Mouse (Mus musculus) ES-Bruce4 (cell line): ENCODE measurements around the gene Mmab. TPM values are rescaled to one million over a fixed set of nuclear protein-coding genes. Genes with fewer than 3 reads are reported as not detected.

Experiments used
- H3K27ac ChIP-seq: 2 replicates; pipeline ENCODE4 v1.5.1; 2012; ENCODE audit warnings: low read length, inconsistent platforms; ENCODE audit not compliant: insufficient read depth
- H3K27me3 ChIP-seq: 2 replicates; pipeline ENCODE4 v1.6.1; 2012; ENCODE audit warnings: mild to moderate bottlenecking, low read length, inconsistent platforms; ENCODE audit not compliant: control insufficient read depth, poor library complexity, insufficient read depth, severe bottlenecking
- H3K36me3 ChIP-seq: 2 replicates; pipeline ENCODE4 v1.6.1; 2012; ENCODE audit warnings: inconsistent platforms, mild to moderate bottlenecking, low read length, moderate library complexity; ENCODE audit not compliant: control insufficient read depth, poor library complexity, insufficient read depth, severe bottlenecking
- H3K4me1 ChIP-seq: one replicate; pipeline ENCODE4 v1.8.1; 2011; ENCODE audit warnings: low read length; ENCODE audit not compliant: control insufficient read depth, insufficient read depth
- H3K4me3 ChIP-seq: 2 replicates; pipeline ENCODE4 v1.5.1; 2011; ENCODE audit warnings: low read depth, mild to moderate bottlenecking, low read length
- H3K9ac ChIP-seq: 2 replicates; pipeline ENCODE4 v1.6.1; 2012; ENCODE audit warnings: low read depth, mild to moderate bottlenecking, inconsistent platforms; ENCODE audit not compliant: poor library complexity, severe bottlenecking
- H3K9me3 ChIP-seq: replicated peaks from 2 replicates; pipeline ENCODE4 v1.6.1; 2012; ENCODE audit warnings: mild to moderate bottlenecking, low read length, inconsistent platforms; ENCODE audit not compliant: control insufficient read depth, poor library complexity, insufficient read depth, severe bottlenecking
- CTCF ChIP-seq: IDR thresholded peaks from one replicate; pipeline ENCODE4 v1.8.1; 2011; ENCODE audit warnings: low read depth, low read length
- EP300 ChIP-seq: IDR thresholded peaks from 2 replicates; pipeline ENCODE4 v1.6.1; 2011; ENCODE audit warnings: low read depth, low read length; ENCODE audit not compliant: insufficient read depth
- POLR2A ChIP-seq: IDR thresholded peaks from one replicate; pipeline ENCODE4 v1.8.1; 2011; ENCODE audit warnings: low read length; ENCODE audit not compliant: insufficient read depth
- polyA plus RNA-seq: library from polyadenylated mRNA; stranded (reverse); fragments of >200 nt; gene quantifications from 2 replicates; pipeline ENCODE4 v1.2.4, GENCODE M21; 2011; ENCODE audit warnings: low read depth; ENCODE audit not compliant: missing spikeins, insufficient read depth, insufficient read length

The Mmab gene
- polyA plus RNA-seq, 1 experiment, result 14.6 TPM

- Histone ChIP-seq H3K9ac (no peak overlapping the region), H3K27ac (no peak overlapping the region), H3K4me3 (no peak overlapping the region), H3K4me1 (no peaks in the 10 kb centered on the region), H3K27me3 (no peaks in the 10 kb centered on the region), H3K9me3 (no peaks in the 10 kb centered on the region), H3K36me3 (peaks cover 13% of the 10 kb centered on the region)
- no peak for TF ChIP-seq CTCF
- no peak for TF ChIP-seq EP300
- TF ChIP-seq POLR2A, result no peak
These were observed 31.4 kb downstream of the Mmab start for GRCm38 (mm10) chr5:114412361-114412998.

- Histone ChIP-seq H3K36me3 (peaks cover 12% of the 10 kb centered on the region), H3K9me3 (no peaks in the 10 kb centered on the region), H3K4me1 (no peaks in the 10 kb centered on the region), H3K27me3 (no peaks in the 10 kb centered on the region), H3K9ac (no peak overlapping the region), H3K4me3 (no peak overlapping the region), H3K27ac (no peak overlapping the region)
- TF ChIP-seq POLR2A (no peak), EP300 (no peak), CTCF (no peak)
These were observed 33.4 kb downstream of the Mmab start for GRCm38 (mm10) chr5:114410429-114410828.

GRCm38 (mm10) chr5:114408846-114409245, 35.0 kb downstream of the Mmab start:
- no peak overlapping the region for H3K9ac ChIP-seq
- no peaks in the 10 kb centered on the region for H3K9me3 ChIP-seq
- peaks cover 8% of the 10 kb centered on the region; the same call in 1 of the 2 replicates for H3K36me3 ChIP-seq
- H3K27ac ChIP-seq, result no peak overlapping the region
- no peak for TF ChIP-seq CTCF
- no peak for TF ChIP-seq EP300
- no peak for TF ChIP-seq POLR2A
- H3K4me3 ChIP-seq, result no peak overlapping the region
- H3K4me1 ChIP-seq, result no peaks in the 10 kb centered on the region
- H3K27me3 ChIP-seq, result no peaks in the 10 kb centered on the region

- H3K9ac ChIP-seq, result no peak overlapping the region
- no peaks in the 10 kb centered on the region for H3K27me3 ChIP-seq
- H3K27ac ChIP-seq, result no peak overlapping the region
- no peak overlapping the region for H3K4me3 ChIP-seq
- no peaks in the 10 kb centered on the region for H3K4me1 ChIP-seq
- TF ChIP-seq CTCF (no peak), POLR2A (no peak), EP300 (no peak)
- H3K36me3 ChIP-seq, result peaks cover 8% of the 10 kb centered on the region; the same call in 1 of the 2 replicates
- H3K9me3 ChIP-seq, result no peaks in the 10 kb centered on the region
These were observed 36.0 kb downstream of the Mmab start for GRCm38 (mm10) chr5:114407810-114408209.

GRCm38 (mm10) chr5:114407269-114407668, 36.6 kb downstream of the Mmab start:
- no peak overlapping the region for H3K4me3 ChIP-seq
- TF ChIP-seq CTCF, result no peak
- H3K9me3 ChIP-seq, result no peaks in the 10 kb centered on the region
- peaks cover 8% of the 10 kb centered on the region; the same call in 1 of the 2 replicates for H3K36me3 ChIP-seq
- H3K27me3 ChIP-seq, result no peaks in the 10 kb centered on the region
- no peak overlapping the region for H3K9ac ChIP-seq
- no peak overlapping the region for H3K27ac ChIP-seq
- no peaks in the 10 kb centered on the region for H3K4me1 ChIP-seq

GRCm38 (mm10) chr5:114406592-114406991, 37.3 kb downstream of the Mmab start:
- no peak for TF ChIP-seq CTCF
- H3K4me3 ChIP-seq, result no peak overlapping the region
- H3K27me3 ChIP-seq, result no peaks in the 10 kb centered on the region
- H3K9me3 ChIP-seq, result no peaks in the 10 kb centered on the region
- H3K4me1 ChIP-seq, result no peaks in the 10 kb centered on the region
- no peak overlapping the region for H3K9ac ChIP-seq
- H3K36me3 ChIP-seq, result peaks cover 8% of the 10 kb centered on the region; the same call in 1 of the 2 replicates
- no peak overlapping the region for H3K27ac ChIP-seq
